Mouse (Mus musculus) retina, postnatal 1 day (tissue): ENCODE results near the gene Sfpq.

ENCODE experiments used
- DNase-seq: peaks from one replicate; pipeline ENCODE4 v3.0.0-alpha.2; 2012

The Sfpq gene

DNA sequence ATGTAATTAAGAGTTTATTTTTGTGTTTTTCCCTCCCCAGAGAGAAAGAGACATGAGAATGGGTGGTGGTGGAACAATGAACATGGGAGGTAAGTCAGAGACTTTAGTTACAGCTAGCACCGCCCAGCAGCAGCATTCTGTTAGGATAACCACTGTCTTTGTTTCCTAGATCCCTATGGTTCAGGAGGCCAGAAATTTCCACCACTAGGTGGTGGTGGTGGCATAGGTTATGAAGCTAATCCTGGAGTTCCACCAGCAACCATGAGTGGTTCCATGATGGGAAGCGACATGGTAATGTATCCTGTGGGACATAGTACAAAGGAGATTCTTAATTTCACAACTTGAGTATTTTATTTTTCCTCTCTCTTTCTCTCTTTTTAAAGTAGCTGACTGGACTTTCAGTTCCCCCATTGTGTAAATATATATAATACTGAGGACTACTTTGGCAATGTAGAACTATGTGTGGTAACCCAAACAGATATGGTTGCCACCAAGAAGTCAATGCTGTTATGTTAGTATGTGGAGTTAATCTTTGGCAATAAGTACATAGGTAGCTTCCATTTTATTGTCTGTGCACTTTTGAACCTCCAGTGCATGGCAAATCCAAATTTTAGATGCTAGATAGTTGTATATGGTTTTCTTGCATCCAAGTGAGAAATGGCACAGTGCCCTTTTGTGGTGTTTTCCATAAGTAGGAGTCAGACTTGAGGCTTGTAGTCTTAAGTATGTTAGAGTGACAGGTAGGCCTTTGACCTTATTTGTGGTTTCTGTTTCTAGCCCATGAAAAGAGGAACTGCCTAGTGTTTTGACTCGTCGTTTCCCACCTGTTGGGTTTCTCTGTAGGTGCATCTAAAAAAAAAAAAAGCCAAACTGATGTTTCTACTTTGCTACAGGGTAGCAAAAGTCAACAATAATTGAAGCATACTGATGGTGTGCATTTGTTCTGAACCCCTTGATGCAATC is 6.4 kb downstream of the Sfpq start:
- DNase-seq: peak; percentile 80

- no peak for DNase-seq
Observed at GRCm38 (mm10) chr4:127037158-127037557, 16.0 kb downstream of the Sfpq start.

- DNase-seq: no peak
Observed at GRCm38 (mm10) chr4:127037908-127038827, 17.0 kb downstream of the Sfpq start.

- no peak for DNase-seq
Observed at GRCm38 (mm10) chr4:127038828-127039349, 17.8 kb downstream of the Sfpq start.

DNA sequence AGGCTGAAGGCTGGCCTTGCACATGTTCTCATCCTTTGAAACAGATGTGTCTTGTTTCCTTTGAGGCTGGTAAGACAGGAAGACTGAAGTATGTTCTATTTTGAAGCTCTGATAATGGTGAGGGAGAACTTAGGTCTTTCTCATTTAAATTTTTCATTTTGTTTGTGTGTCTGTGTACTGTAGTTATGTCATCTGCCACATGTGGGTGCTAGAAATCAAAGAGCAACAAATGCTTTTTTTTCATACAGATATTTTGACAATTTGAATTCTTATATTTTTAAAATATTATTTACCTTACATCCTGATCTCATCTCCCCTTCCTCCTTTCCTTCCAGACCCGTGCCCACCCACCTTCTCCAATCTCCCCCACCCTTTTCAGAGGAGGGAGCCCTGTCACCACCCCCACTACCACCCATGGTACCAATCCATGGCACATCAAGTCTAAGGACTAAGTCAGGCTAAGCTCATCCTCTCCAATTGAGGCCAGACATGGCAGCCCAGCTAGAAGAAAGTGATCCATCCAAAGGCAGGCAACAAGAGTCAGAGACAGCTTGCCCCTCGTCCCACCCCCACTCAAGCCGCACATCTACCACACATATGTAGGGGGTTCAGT is 18.9 kb downstream of the Sfpq start:
- no peak for DNase-seq

DNA sequence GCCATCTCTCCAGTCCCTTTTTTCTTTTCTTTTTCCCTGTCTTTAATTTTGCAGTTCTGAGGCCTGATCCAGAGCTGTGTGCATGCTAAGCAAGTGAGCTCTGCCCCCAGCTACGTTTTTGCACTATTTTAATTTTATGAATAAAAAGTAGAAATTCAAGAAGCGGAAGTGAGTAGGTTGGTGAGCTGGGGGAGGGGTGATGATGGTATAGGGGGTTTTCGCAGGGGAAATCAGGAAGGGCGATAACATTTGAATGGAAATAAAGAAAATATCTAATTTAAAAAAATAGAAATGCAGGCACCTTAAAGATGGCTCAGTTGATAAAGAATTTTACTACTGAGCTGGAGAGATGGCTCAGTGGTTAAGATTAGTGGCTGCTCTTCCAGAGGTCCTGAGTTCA is 22.4 kb downstream of the Sfpq start:
- no peak for DNase-seq

DNA sequence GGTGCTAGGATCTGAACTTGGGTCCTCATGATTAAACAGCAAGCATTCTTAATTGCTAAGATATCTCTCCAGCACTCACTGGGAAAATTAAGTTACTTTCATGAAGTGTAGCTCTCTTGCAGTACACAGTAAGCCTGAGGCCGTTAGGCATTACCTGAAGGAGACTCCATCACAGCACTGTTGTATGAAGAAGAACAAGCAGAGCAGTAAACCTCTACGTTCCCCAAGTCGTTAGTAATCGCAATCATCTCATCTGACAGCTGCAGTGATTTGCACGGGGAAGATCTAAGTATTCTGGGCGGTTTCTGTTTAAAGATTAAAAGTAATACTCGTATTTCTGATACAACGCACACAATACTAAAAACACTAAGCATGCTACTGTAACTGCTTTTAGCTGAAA is 30.0 kb downstream of the Sfpq start:
- DNase-seq: no peak

DNA sequence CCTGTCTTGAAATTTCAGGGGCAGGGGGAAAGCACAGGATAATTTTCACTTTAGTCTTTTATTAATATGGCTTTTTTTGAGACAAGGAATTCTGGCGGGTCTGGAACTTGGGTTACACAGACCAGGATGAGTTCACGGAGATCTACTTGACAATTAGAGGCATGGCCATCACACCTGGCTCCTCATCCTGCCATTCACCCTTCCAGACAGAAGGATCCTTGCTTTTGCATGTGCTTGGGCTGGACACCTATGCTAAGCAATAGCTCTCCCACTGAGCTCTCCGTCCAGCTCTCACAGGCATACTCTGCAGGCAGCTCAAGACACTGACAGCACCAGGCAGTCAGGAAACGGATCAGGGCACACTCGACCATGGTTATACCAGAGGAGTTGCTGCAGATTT is 31.9 kb downstream of the Sfpq start:
- DNase-seq: no peak

- DNase-seq: no peak
Observed at GRCm38 (mm10) chr4:127054522-127055198, 33.5 kb downstream of the Sfpq start.

DNA sequence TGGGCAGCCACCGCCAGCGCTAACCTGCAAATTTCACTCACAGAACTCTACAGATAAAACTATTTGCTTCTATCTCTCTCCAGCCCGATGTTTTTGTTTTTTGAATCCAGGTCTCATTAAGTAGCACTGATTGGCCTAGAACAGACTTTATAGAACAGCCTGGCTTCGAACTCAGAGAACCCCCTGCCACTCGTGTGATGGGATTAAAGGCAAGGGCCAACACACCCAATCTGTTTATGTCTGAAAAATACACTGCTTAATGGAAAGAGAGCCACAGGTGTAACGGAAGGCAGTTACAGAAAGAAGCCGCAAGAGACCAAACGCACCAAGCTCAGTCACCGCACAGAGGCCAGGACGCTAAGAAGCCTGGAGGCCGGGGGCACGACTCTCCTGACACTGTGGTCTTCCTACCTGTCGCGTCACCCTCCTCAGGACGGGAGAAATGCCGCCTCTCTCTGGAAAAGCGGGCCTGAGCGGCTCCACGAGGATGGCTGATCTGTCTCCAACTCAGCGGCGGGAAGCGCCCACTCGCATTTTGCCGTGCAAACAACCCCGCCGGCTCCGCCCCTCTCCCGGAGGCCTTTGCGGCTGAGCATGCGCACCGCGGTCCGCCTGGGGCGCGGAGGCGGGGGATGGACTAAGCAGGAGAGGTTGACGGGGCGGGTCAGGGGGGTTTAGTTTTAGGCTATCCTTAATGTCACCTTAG is 39.6 kb downstream of the Sfpq start, which contains the start of gene Zmym1:
Gene Zmym1 (minus strand): TSS at position 568 of the 706 bp plus-strand sequence.
- DNase-seq: peak; percentile 93

GRCm38 (mm10) chr4:127064051-127064450 is 42.9 kb downstream of the Sfpq start:
- DNase-seq: no peak

DNA sequence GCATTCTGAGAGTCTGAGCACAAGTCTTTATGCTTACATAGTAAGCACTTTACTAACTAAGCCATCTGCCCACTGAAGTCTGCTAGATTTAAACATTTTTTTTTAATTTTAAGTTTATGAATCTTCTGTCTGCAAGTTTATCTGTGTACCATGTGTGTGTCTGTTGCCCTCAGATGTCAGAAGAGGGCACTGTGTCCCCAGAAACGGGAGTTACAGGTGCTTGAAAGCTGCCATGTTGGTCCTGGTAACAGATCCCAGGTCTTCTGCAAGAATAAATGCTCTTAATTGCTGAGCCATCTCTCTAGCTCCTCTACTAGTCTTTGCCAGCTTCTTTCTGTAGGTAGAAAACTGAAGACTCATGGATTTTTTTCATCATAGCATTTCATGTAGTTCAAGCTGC is 53.8 kb downstream of the Sfpq start:
- DNase-seq: no peak

DNA sequence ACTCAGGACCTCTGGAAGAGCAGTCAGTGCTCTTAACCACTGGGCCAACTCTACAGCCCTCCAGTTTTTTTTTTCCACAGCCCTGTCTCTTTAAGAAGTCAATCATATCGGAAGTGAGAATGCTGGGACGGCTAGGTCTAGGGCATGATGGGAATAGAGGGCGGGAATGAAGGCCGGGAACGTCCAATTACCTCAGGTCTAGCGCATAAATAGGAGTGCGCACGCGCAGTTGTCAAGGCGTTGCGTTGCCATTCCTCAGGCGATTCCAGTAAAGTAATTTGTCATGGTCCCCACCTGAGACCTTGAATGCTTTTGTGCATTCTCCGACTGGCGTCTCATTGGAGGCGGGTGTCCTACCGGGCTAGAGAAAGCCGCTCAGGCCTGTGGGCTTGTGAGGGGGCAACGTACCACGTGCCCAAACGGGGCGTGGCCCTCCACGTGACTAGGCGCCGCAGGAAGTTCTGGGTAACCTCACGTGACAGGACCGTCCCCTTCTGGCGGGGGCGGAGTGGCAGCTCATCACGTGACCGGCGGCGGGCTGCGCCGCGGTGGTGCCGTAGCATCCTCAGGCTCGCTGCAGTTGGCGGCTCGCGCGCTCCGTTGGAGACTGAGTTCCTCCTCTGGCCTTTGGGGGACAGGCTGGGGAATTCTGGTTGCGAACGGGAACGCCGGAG is 55.9 kb downstream of the Sfpq start, which contains the start of gene Zmym6:
Gene Zmym6 (plus strand): TSS at position 509 of the 674 bp plus-strand sequence.
- DNase-seq: peak; percentile 98

- no peak for DNase-seq
Observed at GRCm38 (mm10) chr4:127080806-127081205, 59.7 kb downstream of the Sfpq start.

DNA sequence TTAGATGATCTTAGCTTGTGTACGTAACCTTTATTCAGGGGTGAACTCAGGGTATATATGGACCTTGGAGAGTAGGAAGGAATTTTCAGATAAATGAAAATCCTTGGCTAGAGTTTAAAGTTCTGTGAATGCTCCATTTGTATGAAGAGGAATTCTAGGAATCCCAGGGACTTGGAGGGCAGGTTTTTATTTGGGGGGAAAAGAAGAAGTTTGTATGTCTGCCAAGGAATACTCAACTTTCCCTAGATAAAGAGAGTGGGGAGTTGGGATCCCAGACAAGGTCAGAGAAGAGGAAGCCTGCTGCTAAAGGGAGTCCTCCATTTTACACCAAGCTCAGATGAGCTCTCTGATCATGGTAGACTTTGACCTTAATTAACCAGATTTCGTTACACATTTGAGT is 62.0 kb downstream of the Sfpq start:
- no peak for DNase-seq

DNA sequence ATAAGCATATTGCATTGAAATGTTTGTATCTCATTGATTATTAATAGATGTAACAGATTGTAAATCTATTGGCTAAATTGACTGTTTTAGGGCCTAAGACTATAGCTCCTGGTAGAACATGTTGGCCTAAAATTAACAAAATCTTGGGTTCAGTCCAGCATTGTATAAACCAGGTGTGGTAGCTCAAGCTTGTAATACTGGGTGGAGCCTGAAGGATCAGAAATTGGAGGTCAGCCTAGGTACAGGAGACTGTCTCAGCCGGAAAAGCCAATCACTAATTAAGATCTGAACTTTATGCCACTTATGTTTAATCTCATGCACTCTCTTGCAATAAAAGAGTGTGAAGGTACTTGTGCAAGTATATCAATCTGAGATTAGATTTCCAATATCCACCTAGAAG is 64.6 kb downstream of the Sfpq start:
- no peak for DNase-seq
